Comparison of ENCODE assay signal across 16 mouse cellular contexts in the genomic region with DNA sequence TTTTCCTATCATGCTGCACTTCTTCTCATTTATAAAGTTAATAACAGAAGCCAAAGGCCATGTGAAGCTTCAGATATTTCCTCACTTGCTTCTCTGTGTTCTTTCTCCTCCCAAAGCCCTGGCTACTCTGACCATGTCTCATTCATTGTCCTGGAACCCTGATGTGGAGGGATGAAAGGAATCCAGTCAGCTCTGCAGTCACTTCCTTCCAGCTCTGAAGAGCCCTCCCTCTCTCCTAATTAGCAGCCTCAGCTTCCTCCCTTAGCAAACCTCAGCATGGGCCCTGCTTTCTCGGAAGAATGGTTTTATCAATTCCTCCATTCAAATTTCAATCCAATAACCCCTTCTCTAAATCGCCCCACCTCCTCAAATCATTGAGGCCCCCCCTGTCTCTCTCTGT. TPM values are rescaled to one million over a fixed set of nuclear protein-coding genes. Genes with fewer than 3 reads are reported as not detected.
DNase-seq lines count a peak whose midpoint lies in the region; ATAC-seq and TF ChIP-seq lines count a peak whose summit lies in the region.
"Had no signal": no experiment of that assay in that cellular context is flagged by ENCODE, and none has a peak within 500 bp of the region (broad histone marks: within the 10 kb centered on the region; RNA-seq: fewer than 3 reads in every experiment).

No protein-coding gene starts in this region.

- no peak for TF ChIP-seq CTCF in midbrain, postnatal 0 days (IDR thresholded peaks at IDR 0.05)
- no peak for TF ChIP-seq CTCF in embryonic fibroblast, embryonic 13.5 days (IDR thresholded peaks at IDR 0.05; ENCODE audit: borderline replicate concordance, insufficient read depth, low read length)

- peaks cover 45% of the 10 kb centered on the region for H3K4me1 ChIP-seq in heart, embryonic 10.5 days
- peaks cover 32% of the 10 kb centered on the region for H3K4me1 ChIP-seq in midbrain, embryonic 10.5 days
- H3K4me1 ChIP-seq in midbrain, postnatal 0 days (ENCODE audit: insufficient read depth, low read length), result no peaks in the 10 kb centered on the region
- peaks cover 11% of the 10 kb centered on the region for H3K4me1 ChIP-seq in embryonic fibroblast, embryonic 13.5 days (ENCODE audit: control insufficient read depth, insufficient read depth, low read length)
- peaks cover 10% of the 10 kb centered on the region for H3K4me1 ChIP-seq in midbrain, embryonic 16.5 days (ENCODE audit: control insufficient read depth, insufficient read depth, low read length)

- H3K27me3 ChIP-seq in heart, embryonic 10.5 days (ENCODE audit: insufficient read depth, poor library complexity, severe bottlenecking), result no peaks in the 10 kb centered on the region
- H3K27me3 ChIP-seq in midbrain, embryonic 10.5 days (ENCODE audit: low read depth, poor library complexity, severe bottlenecking), result no peaks in the 10 kb centered on the region
- H3K27me3 ChIP-seq in midbrain, postnatal 0 days (ENCODE audit: insufficient read depth, low read length), result no peaks in the 10 kb centered on the region
- no peaks in the 10 kb centered on the region for H3K27me3 ChIP-seq in midbrain, embryonic 16.5 days (ENCODE audit: control insufficient read depth, insufficient read depth, low read depth, low read length)
- H3K27me3 ChIP-seq: liver, embryonic 12.5 days; neural tube, embryonic 13.5 days had no signal

- H3K27ac ChIP-seq in heart, embryonic 10.5 days, result 0 out of 2 replicates have a peak overlapping the region, but pooled peaks have one; percentile 69
- peak overlapping the region; percentile 74 for H3K27ac ChIP-seq in midbrain, embryonic 10.5 days (replicated peaks)
- H3K27ac ChIP-seq in midbrain, postnatal 0 days (ENCODE audit: low read depth, low read length), result no peak overlapping the region
- H3K27ac ChIP-seq in embryonic fibroblast, embryonic 13.5 days (ENCODE audit: insufficient read depth, low read length), result peak overlapping the region; percentile 34; the same call in 1 of the 2 replicates
- no peak overlapping the region for H3K27ac ChIP-seq in midbrain, embryonic 16.5 days (ENCODE audit: low read length)
- H3K27ac ChIP-seq: left cerebral cortex, adult 2 months; liver, embryonic 12.5 days had no signal

- no peaks in the 10 kb centered on the region for H3K9me3 ChIP-seq in heart, embryonic 10.5 days
- H3K9me3 ChIP-seq in midbrain, embryonic 10.5 days (replicated peaks), result no peaks in the 10 kb centered on the region
- H3K9me3 ChIP-seq in midbrain, postnatal 0 days (ENCODE audit: low read length), result no peaks in the 10 kb centered on the region
- H3K9me3 ChIP-seq in midbrain, embryonic 16.5 days (replicated peaks; ENCODE audit: control insufficient read depth, low read length, poor library complexity, severe bottlenecking), result no peaks in the 10 kb centered on the region
- H3K9me3 ChIP-seq: liver, embryonic 12.5 days; neural tube, embryonic 13.5 days had no signal

- ATAC-seq in midbrain, postnatal 0 days (ENCODE audit: low FRiP score), result no peak
- no peak for ATAC-seq in midbrain, embryonic 16.5 days
- no peak for ATAC-seq in granulocyte monocyte progenitor cell, adult 5-6 weeks (replicated peaks; ENCODE audit: poor library complexity, severe bottlenecking)
- ATAC-seq: liver, embryonic 12.5 days had no signal

- no peak overlapping the region for H3K4me3 ChIP-seq in heart, embryonic 10.5 days
- H3K4me3 ChIP-seq in midbrain, embryonic 10.5 days, result no peak overlapping the region
- no peak overlapping the region for H3K4me3 ChIP-seq in midbrain, postnatal 0 days (ENCODE audit: low read depth, low read length)
- H3K4me3 ChIP-seq in embryonic fibroblast, embryonic 13.5 days (ENCODE audit: insufficient read depth, low read length), result no peak overlapping the region
- no peak overlapping the region for H3K4me3 ChIP-seq in midbrain, embryonic 16.5 days (ENCODE audit: low read depth, low read length)
- H3K4me3 ChIP-seq: left cerebral cortex, adult 2 months; liver, embryonic 12.5 days; neural tube, embryonic 13.5 days had no signal

- 38% methylated on average over 2 of the region's 2 CpGs for WGBS in heart, embryonic 10.5 days
- 14% methylated on average over 2 of the region's 2 CpGs for WGBS in midbrain, embryonic 10.5 days
- WGBS in midbrain, postnatal 0 days, result 7% methylated on average over 2 of the region's 2 CpGs
- 15% methylated on average over 2 of the region's 2 CpGs for WGBS in midbrain, embryonic 16.5 days

- H3K36me3 ChIP-seq in heart, embryonic 10.5 days, result peaks cover 5% of the 10 kb centered on the region; the same call in 1 of the 2 replicates
- no peaks in the 10 kb centered on the region for H3K36me3 ChIP-seq in midbrain, embryonic 10.5 days
- H3K36me3 ChIP-seq in midbrain, postnatal 0 days (ENCODE audit: insufficient read depth, low read length), result no peaks in the 10 kb centered on the region
- H3K36me3 ChIP-seq in midbrain, embryonic 16.5 days (ENCODE audit: control insufficient read depth, insufficient read depth, low read length), result no peaks in the 10 kb centered on the region
- H3K36me3 ChIP-seq: G1E; liver, embryonic 12.5 days; neural tube, embryonic 13.5 days had no signal

- no peak for DNase-seq in heart, embryonic 10.5 days (ENCODE audit: low spot score)
- no peak for DNase-seq in heart, adult 18-20 months
- DNase-seq in midbrain, embryonic 10.5 days (ENCODE audit: low spot score), result no peak
- no peak for DNase-seq in midbrain, postnatal 0 days (ENCODE audit: low spot score)
- DNase-seq: adrenal gland, postnatal 14 days; cerebellum, adult 9-11 months; kidney, adult 9 months; lung, postnatal 10 days; spleen, adult 18-20 months had no signal

- no peak overlapping the region for H3K9ac ChIP-seq in midbrain, postnatal 0 days (replicated peaks; ENCODE audit: low read length, poor library complexity, severe bottlenecking)
- H3K9ac ChIP-seq in midbrain, embryonic 16.5 days (ENCODE audit: low read depth, low read length), result 0 out of 2 replicates have a peak overlapping the region, but pooled peaks have one; percentile 11
- H3K9ac ChIP-seq: liver, embryonic 12.5 days; neural tube, embryonic 13.5 days had no signal

- H3K4me2 ChIP-seq in midbrain, postnatal 0 days (ENCODE audit: low read depth, low read length, poor library complexity, severe bottlenecking), result no peak overlapping the region
- no peak overlapping the region for H3K4me2 ChIP-seq in midbrain, embryonic 16.5 days (ENCODE audit: low read length)
- H3K4me2 ChIP-seq: liver, embryonic 12.5 days; neural tube, embryonic 13.5 days had no signal

- TF ChIP-seq POLR2A in embryonic fibroblast, embryonic 13.5 days (IDR thresholded peaks at IDR 0.05; ENCODE audit: low read depth, low read length), result no peak

RNA-seq across cellular contexts. Expression of gene Parva, which starts 56.1 kb away (rescaled TPM):
- 82.5 and 94.9 TPM in 2 replicates for polyA plus RNA-seq in heart, embryonic 10.5 days (2016; fragmentation: Nextera tagmentation; extraction: Ambion mirVana)
- 10 to 100 TPM; 38.9 to 42.8 TPM for total RNA-seq in heart, adult 18-20 months (2021)
- polyA plus RNA-seq in midbrain, embryonic 10.5 days (2016; fragmentation: Nextera tagmentation; extraction: Ambion mirVana), result 50.9 and 55.6 TPM in 2 replicates
- 23.2 and 25.8 TPM in 2 replicates for total RNA-seq in midbrain, postnatal 0 days (2014; rRNA removed)
- polyA plus RNA-seq in midbrain, postnatal 0 days (2015; fragmentation: Nextera tagmentation; extraction: Ambion mirVana), result 22.9 and 23.3 TPM in 2 replicates
- polyA plus RNA-seq in embryonic fibroblast, embryonic 13.5 days (2011; ENCODE audit: insufficient read length, low read depth, missing spikeins), result 230 and 242 TPM in 2 replicates
- 24.5 and 24.9 TPM in 2 replicates for polyA plus RNA-seq in midbrain, embryonic 16.5 days (2015; fragmentation: Nextera tagmentation; extraction: Ambion mirVana)
- not detected in 2 replicates for total RNA-seq in granulocyte monocyte progenitor cell, adult 5-6 weeks (2014; fragmentation: Nextera tagmentation)
- not detected in 2 replicates for total RNA-seq in granulocyte monocyte progenitor cell, adult 5-6 weeks (2017)
- polyA plus RNA-seq: G1E had no signal

Comparison
In these comparisons a context has a peak if more than half of its experiments do, and no peak if none do; other contexts are left out.
1. H3K27ac ChIP-seq: peak in heart, embryonic 10.5 days (single experiment), midbrain, embryonic 10.5 days (single experiment) and embryonic fibroblast, embryonic 13.5 days (single experiment); none in midbrain, postnatal 0 days (single experiment) and midbrain, embryonic 16.5 days (single experiment).